Mouse (Mus musculus) hindbrain, embryonic 12.5 days (tissue): Measurements from ENCODE around the gene C1qb. TPM values are rescaled to one million over a fixed set of nuclear protein-coding genes. Genes with fewer than 3 reads are reported as not detected.

ENCODE experiments used
- ATAC-seq: fragments of 200-750 bp; cut with Nextera tagmentation; 2 replicates; pipeline ENCODE4 v1.8.0; 2017; ENCODE audit warnings: moderate TSS enrichment; ENCODE audit not compliant: low FRiP score
- H3K27ac ChIP-seq: fragments of 300-500 bp; sonication (generic); 2 replicates; pipeline ENCODE4 v1.5.1; 2016; ENCODE audit warnings: mild to moderate bottlenecking
- H3K27me3 ChIP-seq: fragments of 300-500 bp; sonication (generic); 2 replicates; pipeline ENCODE4 v1.6.1; 2016; ENCODE audit warnings: mild to moderate bottlenecking
- H3K36me3 ChIP-seq: fragments of 300-500 bp; sonication (generic); 2 replicates; pipeline ENCODE4 v1.6.1; 2016; ENCODE audit warnings: mild to moderate bottlenecking
- H3K4me1 ChIP-seq: fragments of 300-500 bp; sonication (generic); 2 replicates; pipeline ENCODE4 v1.6.1; 2016
- H3K4me2 ChIP-seq: fragments of 300-500 bp; sonication (generic); replicated peaks from 2 replicates; pipeline ENCODE4 v1.6.1; 2016; ENCODE audit warnings: mild to moderate bottlenecking
- H3K4me3 ChIP-seq: fragments of 300-500 bp; sonication (generic); 2 replicates; pipeline ENCODE4 v1.5.1; 2016; ENCODE audit warnings: mild to moderate bottlenecking
- H3K9ac ChIP-seq: fragments of 300-500 bp; sonication (generic); 2 replicates; pipeline ENCODE4 v1.6.1; 2016; ENCODE audit warnings: mild to moderate bottlenecking, moderate library complexity
- H3K9me3 ChIP-seq: fragments of 300-500 bp; sonication (generic); replicated peaks from 2 replicates; pipeline ENCODE4 v1.6.1; 2016; ENCODE audit warnings: mild to moderate bottlenecking
- WGBS: fragments of 180-500 bp; shearing (Covaris S2); methylation state at CpG from one replicate; pipeline ENCODE4 v1.1.7; 2016; 5-methylcytosine and 5-hydroxymethylcytosine counted together
- polyA plus RNA-seq: library from polyadenylated mRNA; unstranded; fragments of >200 nt; fragmentation: Nextera tagmentation; extraction: Ambion mirVana; gene quantifications from 2 replicates; pipeline ENCODE4 v1.2.1, GENCODE M21; 2016

C1qb gene
- polyA plus RNA-seq, 1 experiment from 2014 or later = 31.6 TPM

- H3K4me1 ChIP-seq = peaks cover 70% of the 10 kb centered on the region
- no peaks in the 10 kb centered on the region for H3K9me3 ChIP-seq
- no peaks in the 10 kb centered on the region for H3K27me3 ChIP-seq
- ATAC-seq = peak; percentile 77
- peak overlapping the region; percentile 99 for H3K9ac ChIP-seq
- H3K4me3 ChIP-seq = peak overlapping the region; percentile 99
- WGBS = under 1% methylated on average over 25 of the region's 27 CpGs
- no peaks in the 10 kb centered on the region for H3K36me3 ChIP-seq
- peak overlapping the region; percentile 99 for H3K27ac ChIP-seq
- H3K4me2 ChIP-seq = peak overlapping the region; percentile 87
Observed at GRCm38 (mm10) chr4:136836387-136836931, 49.5 kb downstream of the C1qb start.

- peak; percentile 77 for ATAC-seq
- H3K4me3 ChIP-seq = peak within 1 kb of the TSS; percentile 99
- no peaks in the 10 kb centered on the region for H3K9me3 ChIP-seq
Observed at GRCm38 (mm10) chr4:136835621-136836386, 50.2 kb downstream of the C1qb start, which contains the start of gene Ephb2. Gene Ephb2 (minus strand): TSS chr4:136835988.

GRCm38 (mm10) chr4:136834815-136835620 is 51.0 kb downstream of the C1qb start:
- H3K27ac ChIP-seq = peak overlapping the region; percentile 99
- peak overlapping the region; percentile 87 for H3K4me2 ChIP-seq
- ATAC-seq = peak; percentile 27
- peak overlapping the region; percentile 99 for H3K4me3 ChIP-seq
- no peaks in the 10 kb centered on the region for H3K9me3 ChIP-seq
- under 1% methylated on average over 76 of the region's 76 CpGs for WGBS
- H3K36me3 ChIP-seq = no peaks in the 10 kb centered on the region
- peak overlapping the region; percentile 99 for H3K9ac ChIP-seq
- peaks cover 76% of the 10 kb centered on the region for H3K4me1 ChIP-seq
- no peaks in the 10 kb centered on the region for H3K27me3 ChIP-seq

More at GRCm38 (mm10) chr4:136835621-136836386, 50.2 kb downstream of the C1qb start, which contains the start of gene Ephb2:
- Histone ChIP-seq H3K27me3 (no peaks in the 10 kb centered on the region), H3K9ac (peak within 1 kb of the TSS; percentile 99), H3K27ac (peak within 1 kb of the TSS; percentile 99), H3K4me2 (peak within 1 kb of the TSS; percentile 87), H3K36me3 (no peaks in the 10 kb centered on the region), H3K4me1 (peaks cover 74% of the 10 kb centered on the region)
- WGBS = under 1% methylated on average over 70 of the region's 88 CpGs

- Histone ChIP-seq H3K27ac (peak overlapping the region; percentile 99; the same call in 1 of the 2 replicates), H3K9ac (peak overlapping the region; percentile 99), H3K4me2 (peak overlapping the region; percentile 87), H3K27me3 (no peaks in the 10 kb centered on the region), H3K4me3 (peak overlapping the region; percentile 99), H3K9me3 (no peaks in the 10 kb centered on the region), H3K4me1 (peaks cover 80% of the 10 kb centered on the region), H3K36me3 (no peaks in the 10 kb centered on the region)
- no peak for ATAC-seq
- WGBS = 11% methylated on average over 12 of the region's 12 CpGs
Observed at GRCm38 (mm10) chr4:136834439-136834814, 51.6 kb downstream of the C1qb start.

- peak overlapping the region; percentile 99 for H3K4me3 ChIP-seq
- no peaks in the 10 kb centered on the region for H3K27me3 ChIP-seq
- peak overlapping the region; percentile 99 for H3K9ac ChIP-seq
- H3K9me3 ChIP-seq = no peaks in the 10 kb centered on the region
- no peak overlapping the region for H3K27ac ChIP-seq
- H3K36me3 ChIP-seq = no peaks in the 10 kb centered on the region
- H3K4me1 ChIP-seq = peaks cover 83% of the 10 kb centered on the region
- 56% methylated on average over 21 of the region's 21 CpGs for WGBS
- no peak for ATAC-seq
- H3K4me2 ChIP-seq = peak overlapping the region; percentile 87
Observed at GRCm38 (mm10) chr4:136833619-136834351, 52.2 kb downstream of the C1qb start.

- H3K9me3 ChIP-seq = no peaks in the 10 kb centered on the region
- peak overlapping the region; percentile 87 for H3K4me2 ChIP-seq
- peak overlapping the region; percentile 44; the same call in 1 of the 2 replicates for H3K27ac ChIP-seq
- H3K4me3 ChIP-seq = peak overlapping the region; percentile 8; the same call in 1 of the 2 replicates
- peaks cover 79% of the 10 kb centered on the region for H3K4me1 ChIP-seq
- 75% methylated on average over 16 of the region's 16 CpGs for WGBS
- H3K36me3 ChIP-seq = peaks cover 2% of the 10 kb centered on the region; the same call in 1 of the 2 replicates
- H3K27me3 ChIP-seq = no peaks in the 10 kb centered on the region
- no peak for ATAC-seq
- peak overlapping the region; percentile 99 for H3K9ac ChIP-seq
Observed at GRCm38 (mm10) chr4:136832559-136833232, 53.3 kb downstream of the C1qb start.

GRCm38 (mm10) chr4:136830272-136830823 is 55.6 kb downstream of the C1qb start:
- Histone ChIP-seq H3K4me1 (peaks cover 87% of the 10 kb centered on the region), H3K27me3 (no peaks in the 10 kb centered on the region), H3K9ac (peak overlapping the region; percentile 35; the same call in 1 of the 2 replicates), H3K4me3 (no peak overlapping the region), H3K27ac (no peak overlapping the region), H3K36me3 (peaks cover 6% of the 10 kb centered on the region; the same call in 1 of the 2 replicates), H3K4me2 (peak overlapping the region; percentile 29), H3K9me3 (no peaks in the 10 kb centered on the region)
- 47% methylated on average over 9 of the region's 9 CpGs for WGBS
- ATAC-seq = no peak

Other genes with a start within 250 kb of the C1qb start
- gene Ephb2, start 50.2 kb downstream of the C1qb start, polyA plus RNA-seq = 25.4 and 30.8 TPM in 2 replicates
- 19.7 and 20.3 TPM in 2 replicates for gene C1qc, start 6.9 kb upstream of the C1qb start, polyA plus RNA-seq
- 14.6 and 17.8 TPM in 2 replicates for gene C1qa, start 12.6 kb upstream of the C1qb start, polyA plus RNA-seq
- gene Epha8, start 70.6 kb upstream of the C1qb start, polyA plus RNA-seq = 2.2 and 2.8 TPM in 2 replicates
- 6.0 and 7.2 TPM in 2 replicates for gene Zbtb40, start 162.6 kb upstream of the C1qb start, polyA plus RNA-seq